Mouse (Mus musculus) kidney, adult 2 months (tissue): ENCODE data around the gene P2ry6.

ENCODE experiments used
- CTCF ChIP-seq: fragments of 200-500 bp; conservative IDR thresholded peaks from 2 replicates; pipeline ENCODE4 v1.5.1; 2011; ENCODE audit warnings: low read depth, mild to moderate bottlenecking, control low read depth, low read length, moderate library complexity, mixed read lengths; ENCODE audit not compliant: insufficient read depth, insufficient read length
- POLR2A ChIP-seq: fragments of 200-500 bp; IDR thresholded peaks from one replicate; pipeline ENCODE4 v1.6.1; 2011; ENCODE audit warnings: low read depth, low read length, control low read depth

DNA sequence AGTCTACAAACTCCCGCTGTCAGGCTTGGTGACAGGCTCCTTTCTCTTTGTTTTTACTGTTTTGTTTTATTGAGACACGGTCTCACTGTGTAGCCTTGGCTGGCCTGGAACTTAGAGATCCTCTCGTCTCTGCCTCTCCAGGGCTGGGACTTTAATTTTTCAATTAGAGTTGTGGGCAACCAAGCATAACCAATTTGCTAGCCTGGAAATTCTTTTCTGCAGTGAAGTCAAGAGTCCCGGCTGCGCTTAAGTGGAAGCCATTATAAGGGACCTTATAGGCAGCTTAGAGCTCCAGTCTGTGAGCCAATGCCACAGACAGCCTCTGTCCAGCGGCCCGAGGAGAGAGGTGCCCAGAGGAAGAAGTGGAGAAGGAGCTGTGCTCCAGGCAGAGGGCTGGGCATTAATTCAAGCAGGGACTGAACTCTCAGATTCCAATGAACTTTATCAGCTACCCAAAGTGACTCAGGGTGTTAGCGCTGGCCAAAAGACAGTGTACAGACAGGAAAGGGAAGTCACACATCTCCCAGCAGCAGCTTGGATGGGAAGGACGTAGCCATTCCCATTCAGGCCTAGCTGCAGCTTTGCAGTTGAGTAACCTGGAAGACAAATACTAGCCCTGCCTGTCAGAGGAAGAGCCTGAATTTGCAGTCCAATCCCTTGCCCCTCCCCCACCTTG is 16.3 kb upstream of the P2ry6 start:
- TF ChIP-seq CTCF (no peak), POLR2A (no peak)
